Mouse (Mus musculus) c-Kit-positive CD71-positive TER-119-positive erythroid progenitor cells, embryonic 14.5 days (primary cell): ENCODE measurements around the gene Myh14.
A peak's percentile ranks its signal among the peaks of the same experiment; 100 is the strongest.

Experiments
- DNase-seq: peaks from one replicate; pipeline ENCODE4 v3.0.0-alpha.2; 2013; ENCODE audit warnings: low spot score

Myh14 gene

DNA sequence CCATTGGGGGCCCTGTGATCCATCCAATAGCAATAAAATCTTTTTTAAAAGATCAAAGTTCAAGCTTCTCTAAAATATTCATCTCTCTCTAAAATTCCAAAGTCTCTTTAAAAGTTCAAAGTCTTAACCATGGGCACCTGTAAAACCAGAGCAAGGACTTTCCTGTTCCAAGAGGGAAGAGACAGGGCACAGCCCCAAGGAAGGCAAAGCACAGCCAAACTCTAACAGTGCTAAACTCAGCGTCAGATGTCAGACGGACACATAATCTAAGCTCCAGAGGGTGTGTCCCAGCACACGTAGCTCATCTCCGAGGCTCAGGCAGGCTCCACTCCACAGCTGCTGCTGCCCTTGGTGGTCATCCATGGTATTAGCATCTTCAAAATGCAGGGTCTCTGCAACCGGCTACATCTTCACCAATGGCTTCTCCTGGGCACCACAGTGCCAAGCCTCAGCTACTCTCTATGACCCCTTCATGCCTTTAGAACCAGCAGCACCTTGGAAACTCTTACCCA, 94.3 kb downstream of the Myh14 start:
- no peak for DNase-seq

DNA sequence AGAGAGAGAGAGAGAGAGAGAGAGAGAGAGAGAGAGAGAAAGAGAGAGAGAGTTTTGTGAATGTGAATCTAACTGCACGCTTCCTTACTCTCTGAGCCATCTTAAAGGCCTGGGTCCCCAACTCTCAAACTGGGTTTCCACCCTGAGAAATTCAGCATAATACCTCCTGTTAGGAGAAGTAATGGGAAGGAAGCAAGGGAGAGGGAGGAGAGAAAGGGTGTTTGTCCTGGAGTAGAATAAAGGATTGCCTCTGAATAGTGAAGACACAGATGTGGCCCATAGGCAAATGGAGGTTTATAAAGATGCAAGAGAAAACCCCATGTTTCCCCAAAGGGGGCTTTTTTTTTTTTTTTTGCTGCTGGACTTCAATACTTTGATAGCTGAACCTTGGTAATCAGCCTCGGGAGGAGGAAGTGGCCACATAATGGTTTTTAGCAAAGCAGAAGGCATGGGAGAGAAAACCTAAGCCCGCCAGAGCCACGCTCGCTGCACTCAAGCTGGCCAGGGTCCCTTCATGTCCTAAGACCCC, 97.6 kb downstream of the Myh14 start:
- DNase-seq, result no peak

DNA sequence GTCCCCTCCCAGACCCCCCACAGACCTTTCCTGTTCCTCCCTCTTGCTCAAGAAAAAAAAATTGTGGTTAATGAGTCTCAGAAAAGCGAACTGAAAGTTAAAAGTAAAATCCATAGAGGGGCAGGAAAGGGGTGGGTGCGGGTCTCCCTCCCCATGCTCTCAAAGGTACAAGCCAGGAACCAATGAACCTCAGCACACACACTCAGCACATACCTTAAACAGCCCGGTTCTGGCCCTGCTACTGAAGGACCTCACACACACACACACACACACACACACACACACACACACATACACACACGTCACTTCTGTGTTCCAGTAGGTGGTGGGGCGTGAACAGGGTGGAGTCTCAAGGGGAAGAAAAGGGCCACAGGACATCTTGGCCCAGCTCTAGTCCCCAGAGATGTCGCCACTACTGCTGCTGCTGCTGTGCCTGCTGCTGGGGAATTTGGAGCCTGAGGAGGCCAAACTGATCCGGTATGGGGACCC, 98.4 kb downstream of the Myh14 start, which contains the start of gene Napsa:
Gene Napsa, plus strand, starts transcription at position 168 of the 489 bp plus-strand sequence.
- no peak for DNase-seq

DNA sequence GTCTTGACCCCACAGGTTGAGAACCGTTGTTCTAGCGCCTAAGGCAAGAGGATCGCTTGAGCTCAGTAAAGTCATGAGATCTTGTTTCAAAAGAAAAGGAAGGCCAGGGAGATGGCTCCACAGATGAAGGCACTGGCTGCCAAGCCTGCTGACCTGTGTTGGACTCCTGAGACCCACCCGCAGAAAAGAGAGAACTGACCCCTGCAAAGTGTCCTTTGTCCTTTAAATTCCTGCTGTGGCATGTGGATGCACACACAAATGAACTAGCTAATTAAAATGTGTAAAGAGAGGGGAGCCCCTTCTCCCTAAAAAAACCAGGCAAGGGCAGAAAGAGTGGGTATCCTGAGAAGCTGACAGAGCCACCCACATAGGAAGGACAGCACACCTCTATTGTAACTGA, 98.8 kb downstream of the Myh14 start:
- DNase-seq, result no peak

DNA sequence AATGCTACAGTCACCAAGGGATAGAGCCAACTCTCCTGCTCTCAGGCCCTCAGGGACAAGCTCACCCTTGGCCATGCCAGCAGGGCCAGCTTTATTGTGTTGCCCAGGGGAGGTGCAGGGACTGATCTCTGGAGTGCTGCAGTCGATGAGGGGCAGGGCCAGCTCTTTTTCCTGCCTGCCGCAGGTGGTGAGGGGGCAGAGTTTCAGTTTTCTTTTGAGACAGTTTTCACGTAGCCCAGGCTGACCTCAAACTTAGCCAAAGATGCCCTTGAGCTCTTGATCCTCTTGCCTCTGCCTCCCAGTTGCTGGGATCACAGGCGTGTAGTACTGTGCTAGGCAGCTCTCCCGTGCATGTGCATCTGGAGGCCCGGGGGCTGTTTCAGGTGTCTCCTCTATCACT, 99.7 kb downstream of the Myh14 start:
- no peak for DNase-seq

DNA sequence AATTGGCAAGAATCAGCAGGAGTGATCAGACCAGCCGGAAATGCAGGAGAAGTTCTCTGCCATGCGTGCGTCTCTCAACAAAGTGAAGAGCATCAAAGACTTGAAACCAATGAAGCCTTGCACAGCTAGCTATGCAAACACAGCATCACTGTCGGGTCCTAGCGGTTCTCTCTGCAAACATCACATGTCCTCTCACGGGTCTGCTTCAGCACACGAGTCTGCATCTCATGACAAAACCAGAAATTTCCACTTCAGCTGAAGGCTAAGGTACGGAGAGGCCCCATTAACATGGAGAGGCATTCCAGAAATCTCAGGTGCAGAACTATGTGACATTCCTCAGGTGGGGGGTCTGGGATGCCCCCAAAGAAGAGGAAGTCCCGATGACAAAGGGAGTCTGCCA, 101.8 kb downstream of the Myh14 start:
- DNase-seq, result no peak

DNA sequence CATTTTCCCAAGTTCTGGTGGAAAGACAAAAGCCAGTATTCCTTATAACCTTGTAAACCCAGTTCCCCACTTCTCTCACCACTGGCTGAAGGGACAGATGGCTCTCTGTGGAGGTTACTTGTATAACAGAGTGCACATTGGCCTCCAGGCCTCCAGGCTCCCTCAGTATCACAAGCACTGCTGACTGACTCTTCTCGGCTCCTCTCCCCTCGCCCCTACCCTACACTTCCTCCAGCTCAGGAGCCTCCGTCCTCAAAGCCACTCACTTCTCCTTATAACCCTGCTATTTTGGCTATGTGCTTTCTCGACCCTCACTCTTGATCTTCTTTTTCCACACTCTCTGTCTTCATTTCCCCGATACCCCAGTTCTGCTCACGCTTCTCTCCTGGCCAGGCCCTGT, 105.2 kb downstream of the Myh14 start:
- no peak for DNase-seq

DNA sequence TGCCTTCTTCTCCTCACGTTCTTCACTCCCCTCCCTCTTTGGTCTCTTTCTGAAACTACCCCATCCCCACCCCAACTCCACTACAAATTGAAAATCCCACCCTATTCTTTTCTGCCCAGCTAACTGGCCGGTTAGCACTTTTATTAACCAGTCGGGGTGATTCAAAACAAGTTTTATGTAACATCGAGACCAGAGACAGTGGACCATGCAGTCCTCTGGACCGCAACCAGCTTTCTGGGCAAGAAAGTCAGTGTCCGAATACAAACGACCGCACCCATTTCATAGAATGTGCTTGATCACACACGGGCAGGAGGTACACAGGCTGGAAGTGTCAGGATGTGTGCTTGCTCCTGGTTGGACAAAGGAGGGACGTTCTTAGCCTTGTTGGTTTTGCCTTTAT, 106.2 kb downstream of the Myh14 start:
- DNase-seq, result no peak

DNA sequence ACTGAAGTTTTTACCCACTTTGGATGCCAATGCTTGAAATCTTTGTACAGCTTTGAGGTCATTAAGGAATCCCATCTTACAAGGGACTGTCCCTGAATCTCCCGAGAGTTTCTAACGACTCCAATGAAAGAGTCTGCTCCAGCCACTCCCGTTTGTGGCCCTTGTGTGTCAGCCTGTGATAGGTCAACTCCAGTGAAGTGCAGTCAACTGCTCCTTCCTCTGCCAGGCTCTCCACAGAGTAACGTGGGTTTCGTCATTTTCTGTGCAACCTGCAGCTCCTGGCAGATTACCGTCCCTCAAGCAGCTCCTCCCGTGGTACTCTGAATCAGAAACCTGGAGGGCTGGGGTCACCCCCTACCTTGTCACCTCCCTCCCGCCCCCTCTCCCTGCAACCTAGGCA, 107.4 kb downstream of the Myh14 start:
- no peak for DNase-seq

DNA sequence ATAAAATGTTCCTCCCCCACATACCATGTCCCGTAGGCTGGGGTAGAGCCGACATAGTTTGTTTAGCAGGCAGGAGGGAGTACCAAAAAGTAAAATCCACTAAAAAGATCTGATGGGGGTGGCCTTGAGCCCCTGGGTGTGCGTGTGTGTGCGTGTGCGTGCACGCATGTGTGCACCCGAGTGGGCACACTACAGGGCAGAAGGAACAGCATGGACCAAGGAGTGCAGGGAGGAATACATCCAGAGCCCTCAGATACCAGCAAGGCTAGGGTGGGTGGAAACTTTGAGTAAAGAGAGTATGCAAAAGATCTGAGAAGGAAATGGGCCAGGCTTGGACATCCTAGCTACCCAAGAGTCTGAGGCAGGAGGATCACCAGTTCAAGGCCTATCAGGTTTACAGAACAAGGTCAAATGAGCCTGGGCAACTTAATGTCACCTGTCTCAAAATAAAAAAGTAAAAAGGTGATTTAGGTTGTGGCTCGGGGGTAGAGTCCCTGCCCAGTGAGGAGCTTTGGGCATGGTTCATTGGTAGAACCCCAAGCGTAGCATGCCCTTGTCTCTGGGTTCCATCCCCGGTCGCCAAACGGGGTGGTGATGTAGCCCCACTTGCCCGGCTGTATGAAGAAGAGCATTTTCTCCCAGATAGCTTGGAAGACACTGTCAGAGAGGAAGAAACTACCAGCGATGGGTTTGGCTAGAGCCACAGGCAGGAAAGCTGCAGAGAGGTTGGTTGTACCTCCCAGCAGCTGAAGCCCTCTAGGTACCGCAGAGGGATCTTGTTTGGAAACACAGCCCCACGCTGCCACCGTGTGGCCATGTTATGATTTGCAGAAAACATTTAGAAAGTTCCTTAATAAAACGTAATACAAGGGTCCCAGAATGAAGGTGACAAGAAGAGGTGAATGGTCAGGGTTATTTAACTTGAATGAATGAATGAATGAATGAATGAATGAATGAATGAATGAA, 109.9 kb downstream of the Myh14 start:
- peak; percentile 75 for DNase-seq

DNA sequence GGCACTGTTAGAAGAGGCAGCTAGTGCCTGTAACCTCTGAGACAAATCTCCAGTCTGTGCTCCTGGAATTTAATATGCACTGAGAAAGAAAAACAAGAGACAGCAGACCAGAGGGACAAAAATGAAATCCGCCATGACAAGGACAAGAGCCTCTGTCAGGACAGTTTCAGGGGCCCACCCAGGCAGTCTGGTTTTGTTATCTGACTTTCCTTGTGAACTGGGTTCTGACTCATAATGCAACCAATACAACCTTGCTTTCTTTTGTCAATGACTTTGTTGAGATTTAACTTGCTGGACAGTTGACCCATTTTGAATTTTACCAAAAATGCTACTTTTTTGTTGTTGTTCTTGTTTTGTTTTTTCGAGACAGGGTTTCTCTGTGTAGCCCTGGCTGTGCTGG, 113.0 kb downstream of the Myh14 start:
- DNase-seq, result no peak
